Mouse (Mus musculus): ENCODE results near the gene Psmb7.

Gene Psmb7

GRCm38 (mm10) chr2:38591751-38592459, 52.0 kb downstream of the Psmb7 start:
- DNase-seq (ENCODE audit: low read depth, low spot score): peak; percentile 74

GRCm38 (mm10) chr2:38586733-38587132, 57.2 kb downstream of the Psmb7 start:
- no peak for DNase-seq (ENCODE audit: low read depth, low spot score)

DNA sequence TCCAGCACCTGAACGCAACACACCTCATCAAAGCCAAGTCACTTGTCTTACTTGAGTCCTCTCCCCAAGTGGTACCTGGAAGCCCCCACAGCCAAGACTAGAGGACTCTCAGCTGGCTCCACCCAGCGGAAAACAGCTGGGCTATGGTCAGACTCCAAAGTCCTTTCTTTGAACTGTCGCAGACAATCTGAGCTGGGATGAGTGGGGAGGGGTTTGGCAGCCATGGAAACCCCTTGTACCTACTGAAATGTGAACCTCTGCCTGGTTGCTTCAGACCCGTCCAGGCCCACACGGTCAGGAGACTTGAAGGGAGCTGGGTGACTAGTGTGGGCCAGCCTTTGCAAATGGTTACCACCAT, 58.5 kb downstream of the Psmb7 start:
- DNase-seq (ENCODE audit: low read depth, low spot score): peak; percentile 32

DNA sequence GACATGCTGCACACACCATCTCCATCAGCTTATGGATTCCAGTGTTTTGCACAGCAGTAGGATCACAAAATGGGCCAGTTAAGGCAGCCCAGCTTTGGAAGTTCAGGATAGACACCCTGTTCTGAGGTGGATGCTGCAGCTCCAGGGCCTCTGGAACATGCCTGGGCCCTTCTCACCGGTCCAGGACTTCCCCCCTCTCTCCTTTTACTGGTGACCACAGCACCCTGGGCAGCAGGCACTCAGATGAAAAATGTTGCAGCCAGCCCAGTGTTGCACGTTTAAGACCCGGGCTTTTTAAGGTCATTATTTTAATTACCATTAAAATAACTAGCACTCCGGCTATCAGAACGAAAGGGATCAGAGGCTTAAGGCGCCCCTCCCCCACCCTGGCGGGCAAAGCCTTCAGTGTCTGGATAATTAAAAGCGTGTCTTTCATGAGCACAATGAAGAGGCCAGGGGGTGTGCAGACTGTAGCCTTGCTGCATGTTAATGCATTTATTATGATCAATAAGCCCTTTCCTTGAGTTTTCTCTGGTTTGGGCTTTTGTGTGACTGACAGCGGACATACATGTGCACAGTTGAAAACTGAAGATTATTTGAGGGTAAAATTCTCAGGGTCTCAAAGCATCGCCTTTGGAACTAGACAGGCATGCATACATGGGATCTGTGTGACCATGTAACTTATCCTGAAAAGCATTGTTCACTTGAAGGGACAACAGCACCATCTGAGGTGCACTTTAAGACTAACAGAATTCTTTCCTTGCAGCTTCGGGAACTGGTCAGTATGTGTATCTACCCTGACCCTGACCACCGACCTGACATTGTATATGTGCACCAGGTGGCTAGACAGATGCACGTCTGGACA, 59.1 kb downstream of the Psmb7 start:
- DNase-seq (ENCODE audit: low read depth, low spot score): peak; percentile 48

- DNase-seq (ENCODE audit: low read depth, low spot score): no peak
These were observed 59.9 kb downstream of the Psmb7 start for GRCm38 (mm10) chr2:38583982-38584381.

- no peak for DNase-seq (ENCODE audit: low read depth, low spot score)
These were observed 64.4 kb downstream of the Psmb7 start for GRCm38 (mm10) chr2:38579528-38579927.

- DNase-seq (ENCODE audit: low read depth, low spot score): no peak
These were observed 65.0 kb downstream of the Psmb7 start for GRCm38 (mm10) chr2:38578602-38579521.

DNA sequence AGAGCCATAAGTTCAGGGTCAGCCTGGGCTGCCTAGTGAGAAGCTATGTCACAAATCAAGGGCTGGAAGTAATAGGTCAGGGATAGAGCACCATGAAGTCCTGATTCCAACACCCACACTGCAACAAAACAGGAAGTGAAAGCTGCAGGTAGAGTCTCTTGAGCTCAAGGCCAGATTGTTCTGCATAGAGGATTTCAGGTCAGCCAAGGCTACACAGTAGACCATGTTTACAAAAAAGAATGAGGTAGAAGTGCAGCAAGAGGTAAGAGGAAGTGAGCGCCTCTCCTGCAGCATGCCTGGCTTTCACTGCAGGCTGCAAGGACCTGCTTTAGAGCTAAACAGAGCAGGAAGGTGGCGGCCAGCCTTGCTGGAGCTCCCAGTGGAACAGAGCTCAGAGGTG, 69.2 kb downstream of the Psmb7 start:
- DNase-seq (ENCODE audit: low read depth, low spot score): no peak

DNA sequence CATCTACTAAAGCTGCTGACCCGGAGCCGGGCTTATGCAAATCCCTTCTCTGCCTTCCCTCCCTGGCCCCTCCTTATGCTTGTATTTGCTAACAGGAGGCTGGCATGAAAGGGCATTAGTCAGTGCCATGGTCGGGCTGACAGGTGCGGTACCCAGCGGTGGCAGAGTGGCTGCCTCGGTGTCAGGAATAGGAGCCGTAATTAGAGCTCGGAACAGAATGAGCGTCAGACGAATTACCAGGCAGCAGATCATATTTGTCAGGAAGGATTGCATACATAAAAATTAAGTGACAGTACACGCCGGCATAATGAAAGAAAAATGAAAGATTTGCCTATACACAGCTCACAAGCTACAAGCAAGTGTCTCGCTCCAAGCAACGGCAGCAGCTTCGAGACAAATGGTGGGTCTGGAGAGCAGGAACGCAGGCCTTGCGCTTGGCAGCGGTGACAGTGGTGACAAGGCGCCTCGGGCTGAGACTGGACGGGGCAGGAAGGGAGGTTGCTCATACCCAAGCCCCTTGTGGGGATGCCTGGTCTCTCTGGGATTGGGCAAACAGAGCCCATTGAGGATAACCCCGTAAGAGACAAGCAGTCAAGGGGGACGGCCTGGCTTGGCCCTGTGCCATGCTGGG, 71.8 kb downstream of the Psmb7 start:
- DNase-seq (ENCODE audit: low read depth, low spot score): no peak

GRCm38 (mm10) chr2:38562596-38562995, 81.3 kb downstream of the Psmb7 start:
- no peak for DNase-seq (ENCODE audit: low read depth, low spot score)

DNA sequence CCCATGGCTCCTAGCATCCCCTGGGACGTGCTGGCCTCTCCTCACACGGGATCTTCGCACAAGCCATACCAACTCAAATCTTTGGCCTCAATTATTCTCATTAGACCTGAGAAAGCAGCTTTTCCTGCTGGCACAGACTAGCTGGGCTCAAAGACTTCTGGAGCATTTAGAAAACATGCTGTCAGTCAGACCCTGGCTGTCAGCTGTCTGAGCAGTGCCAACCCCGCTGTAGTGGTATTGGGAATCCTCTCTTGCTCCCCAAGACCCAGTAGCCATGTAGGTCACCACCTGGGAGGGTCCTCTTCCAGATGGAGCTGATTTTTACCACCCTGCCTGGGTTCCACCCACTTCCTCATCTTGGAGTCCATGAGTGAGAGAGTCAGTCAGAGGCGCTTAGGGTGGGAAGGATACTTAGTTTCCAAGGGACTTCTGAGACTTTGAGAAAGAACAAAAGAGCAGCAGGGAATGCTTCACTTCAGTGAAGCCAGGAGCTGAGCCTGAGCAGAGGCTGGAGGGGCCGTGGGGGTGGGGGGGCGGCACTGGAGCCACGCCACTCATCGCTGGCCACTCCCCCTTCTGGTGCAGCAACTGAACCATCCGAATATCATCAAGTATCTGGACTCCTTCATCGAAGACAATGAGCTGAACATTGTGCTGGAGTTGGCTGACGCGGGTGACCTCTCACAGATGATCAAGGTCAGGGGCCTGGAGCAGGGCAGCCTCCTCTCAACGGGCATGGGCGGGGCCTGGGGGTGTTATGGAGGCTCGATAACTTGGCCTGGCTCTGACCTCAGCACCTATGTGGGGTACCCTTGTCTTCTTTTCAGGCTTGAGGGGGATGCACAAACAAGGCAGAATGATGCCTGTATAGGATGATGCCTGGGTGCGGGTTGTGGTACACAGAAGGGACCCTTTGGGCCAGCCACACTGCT, 83.3 kb downstream of the Psmb7 start:
- peak; percentile 85 for DNase-seq (ENCODE audit: low read depth, low spot score)

DNA sequence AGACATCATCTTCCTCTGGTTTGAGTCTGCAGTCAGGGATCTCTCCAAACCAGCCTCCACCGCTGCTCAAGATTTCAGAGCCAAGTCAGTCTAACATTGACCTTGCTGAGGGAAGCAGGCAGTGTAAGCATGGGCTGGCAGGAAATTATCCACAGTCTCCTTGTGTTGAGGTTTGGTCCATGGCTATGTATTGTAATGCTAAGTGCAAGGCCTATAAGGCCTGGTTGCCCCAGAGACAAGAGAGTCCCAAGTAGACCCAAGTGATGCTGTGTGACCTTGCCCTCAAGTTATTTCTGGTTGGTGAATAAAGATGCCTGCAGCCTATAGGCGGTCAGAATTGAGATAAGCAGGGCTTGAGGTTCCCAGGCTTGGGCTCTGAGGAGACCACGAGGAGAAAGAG, 87.2 kb downstream of the Psmb7 start:
- DNase-seq (ENCODE audit: low read depth, low spot score): peak; percentile 41

GRCm38 (mm10) chr2:38555659-38556058, 88.2 kb downstream of the Psmb7 start:
- peak; percentile 59 for DNase-seq (ENCODE audit: low read depth, low spot score)

GRCm38 (mm10) chr2:38554226-38554995, 89.5 kb downstream of the Psmb7 start:
- DNase-seq (ENCODE audit: low read depth, low spot score): no peak

DNA sequence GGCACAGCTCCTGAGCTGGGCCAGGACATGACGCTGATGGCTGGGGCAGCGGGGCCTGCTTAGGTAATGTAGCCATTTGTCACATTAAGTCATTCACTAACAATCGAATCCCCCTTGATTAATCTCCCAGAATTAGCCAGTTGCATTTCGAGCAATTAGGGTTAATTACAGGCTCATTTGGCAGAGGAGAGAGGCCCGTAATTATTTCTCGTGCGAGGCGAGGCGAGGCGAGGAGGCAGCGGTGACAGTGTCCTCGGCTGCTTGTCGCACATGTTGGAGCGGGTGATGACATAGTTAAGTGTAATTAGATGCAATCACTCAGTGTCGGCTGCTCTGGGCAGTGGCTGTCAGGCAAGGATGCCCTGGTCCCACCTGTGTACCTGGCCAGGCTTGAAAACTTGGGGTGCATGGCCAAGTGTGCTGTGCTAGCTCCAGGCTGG, 91.9 kb downstream of the Psmb7 start:
- DNase-seq (ENCODE audit: low read depth, low spot score): no peak

GRCm38 (mm10) chr2:38547793-38548517, 95.9 kb downstream of the Psmb7 start:
- DNase-seq (ENCODE audit: low read depth, low spot score): peak; percentile 50

DNA sequence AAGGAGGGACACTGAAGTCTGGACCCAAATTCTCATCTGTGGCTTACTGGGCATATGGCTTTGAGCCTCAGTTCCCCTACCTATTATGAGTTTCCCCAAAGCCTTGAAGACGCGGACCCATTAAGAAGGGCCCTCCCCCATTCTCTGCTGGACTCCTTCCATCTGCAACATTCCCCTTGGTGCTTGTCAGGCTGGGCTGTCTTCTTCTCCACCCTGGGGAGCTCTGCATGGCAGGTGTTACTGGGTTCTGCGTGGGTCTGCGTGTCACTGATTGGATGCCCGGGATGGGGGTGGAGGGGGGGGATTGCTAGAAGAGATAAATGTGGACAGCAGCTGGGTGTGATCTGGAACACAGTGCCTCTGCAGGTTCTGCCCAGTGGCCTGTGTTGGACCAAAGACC, 97.1 kb downstream of the Psmb7 start:
- no peak for DNase-seq (ENCODE audit: low read depth, low spot score)

- peak; percentile 94 for DNase-seq (ENCODE audit: low read depth, low spot score)
These were observed 97.7 kb downstream of the Psmb7 start for GRCm38 (mm10) chr2:38546222-38546621.

GRCm38 (mm10) chr2:38545706-38546105, 98.2 kb downstream of the Psmb7 start:
- DNase-seq (ENCODE audit: low read depth, low spot score): no peak

Measured in ZHBTc4 (cell line).